Mouse (Mus musculus): ENCODE measurements at regions not wholly inside any gene's neighbourhood (a gene's known extent, or its start where the extent isn't known, plus 50 kb on each side); places are given as distances from the start of the nearest gene placed in this dataset.

GRCm38 (mm10) chr12:90946528-90946918, 208.3 kb upstream of the Dio2 start:
- no peak for DNase-seq (ENCODE audit: low spot score in 2 of 2)

GRCm38 (mm10) chr12:90945743-90946527, 207.7 kb upstream of the Dio2 start:
- DNase-seq (ENCODE audit: low spot score in 2 of 2): no peak

DNA sequence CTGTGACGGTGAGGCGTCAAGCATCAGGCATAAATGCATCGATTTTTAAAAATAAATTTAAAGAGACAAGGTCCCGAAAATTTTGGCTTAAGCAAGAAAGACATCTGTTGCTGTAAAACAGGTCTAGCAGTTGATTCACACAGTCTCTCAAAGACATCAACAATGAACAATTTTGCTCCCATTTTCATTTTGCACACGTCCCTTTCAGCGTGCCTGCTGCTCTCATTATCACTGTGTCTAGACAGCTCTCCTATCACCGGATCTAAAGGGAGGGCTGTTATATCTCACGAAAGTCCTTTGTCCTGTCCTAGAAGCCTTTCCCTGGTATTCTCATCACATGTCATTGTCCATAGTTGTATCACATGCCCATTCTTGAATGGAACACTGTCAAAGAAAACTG, 194.4 kb upstream of the Dio2 start:
- peak in 1 of 2 experiments; percentile 14 for DNase-seq (ENCODE audit: low spot score in 2 of 2)

- peak in 1 of 2 experiments; percentile 11 for DNase-seq (ENCODE audit: low spot score in 2 of 2)
Observed at GRCm38 (mm10) chr12:90932201-90932600, 194.0 kb upstream of the Dio2 start.

DNA sequence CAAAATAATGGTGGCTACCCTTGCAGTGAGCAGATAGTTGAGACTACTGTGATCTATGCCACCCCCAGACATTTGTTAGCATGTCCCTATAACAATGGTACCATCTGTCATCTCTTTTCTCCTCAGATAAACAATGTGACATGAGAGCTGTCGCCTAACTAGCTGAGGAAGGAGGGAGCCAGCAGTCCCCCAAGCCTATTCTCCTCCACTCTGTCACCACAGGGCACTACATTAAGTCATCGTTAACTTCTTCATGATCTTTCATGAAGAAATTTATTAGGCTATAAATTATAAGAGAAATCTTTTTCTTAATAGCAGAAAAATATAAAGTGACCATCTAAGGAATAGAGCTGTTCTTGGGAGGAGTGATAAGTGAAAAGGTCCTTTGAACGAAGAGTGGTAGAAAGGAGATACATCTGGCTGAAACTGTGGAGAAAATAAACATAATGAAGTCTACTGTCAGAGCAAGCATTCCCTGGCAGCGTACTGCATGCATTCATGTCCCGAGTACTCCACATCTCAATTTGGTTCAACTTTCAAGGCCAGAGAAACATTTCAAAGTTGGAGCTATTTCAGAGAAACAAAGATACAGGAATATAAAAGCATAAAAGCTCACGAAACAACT, 192.0 kb upstream of the Dio2 start:
- peak in 1 of 2 experiments; percentile 39 for DNase-seq (ENCODE audit: low spot score in 2 of 2)

DNA sequence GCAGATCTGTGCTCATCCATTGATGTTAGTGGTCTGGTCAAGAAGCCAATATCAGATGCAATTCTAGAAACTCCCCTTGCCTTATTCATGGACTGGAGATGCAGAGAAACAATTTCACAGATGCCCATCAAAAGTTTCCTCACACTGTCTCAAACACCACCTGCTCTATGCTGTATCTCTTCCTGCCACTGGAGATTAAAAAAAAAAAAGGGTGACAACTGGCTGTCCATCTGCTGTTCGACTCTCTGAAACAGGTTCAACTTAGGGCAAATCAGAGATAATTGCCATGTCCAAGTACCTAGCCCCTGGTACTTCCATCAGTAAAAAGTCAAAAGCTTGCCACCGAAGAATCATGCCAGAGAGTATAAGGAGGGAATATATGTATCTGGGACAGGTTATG, 185.4 kb upstream of the Dio2 start:
- no peak for DNase-seq (ENCODE audit: low spot score in 2 of 2)

GRCm38 (mm10) chr12:90923148-90923547, 184.9 kb upstream of the Dio2 start:
- DNase-seq (ENCODE audit: low spot score in 2 of 2): no peak

DNA sequence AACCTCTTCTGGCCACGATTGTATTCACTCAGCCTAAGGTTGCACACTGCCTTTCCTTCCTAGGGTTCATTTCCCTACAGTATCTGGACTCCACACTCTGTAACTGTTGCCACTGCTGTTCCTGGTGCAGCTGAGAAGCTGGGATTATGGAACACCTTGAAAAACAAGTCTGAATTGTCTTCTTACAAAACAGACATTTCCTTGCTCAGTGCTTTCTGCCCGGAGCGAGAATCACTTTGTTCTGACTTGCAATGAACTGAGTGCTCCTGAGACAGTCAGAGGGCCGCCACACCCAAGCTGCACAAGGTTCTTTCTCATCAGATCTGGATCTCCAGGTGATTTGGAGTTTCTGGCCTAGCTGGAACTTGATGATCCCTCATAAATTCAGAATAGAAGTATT, 183.0 kb upstream of the Dio2 start:
- no peak for DNase-seq (ENCODE audit: low spot score in 2 of 2)

DNA sequence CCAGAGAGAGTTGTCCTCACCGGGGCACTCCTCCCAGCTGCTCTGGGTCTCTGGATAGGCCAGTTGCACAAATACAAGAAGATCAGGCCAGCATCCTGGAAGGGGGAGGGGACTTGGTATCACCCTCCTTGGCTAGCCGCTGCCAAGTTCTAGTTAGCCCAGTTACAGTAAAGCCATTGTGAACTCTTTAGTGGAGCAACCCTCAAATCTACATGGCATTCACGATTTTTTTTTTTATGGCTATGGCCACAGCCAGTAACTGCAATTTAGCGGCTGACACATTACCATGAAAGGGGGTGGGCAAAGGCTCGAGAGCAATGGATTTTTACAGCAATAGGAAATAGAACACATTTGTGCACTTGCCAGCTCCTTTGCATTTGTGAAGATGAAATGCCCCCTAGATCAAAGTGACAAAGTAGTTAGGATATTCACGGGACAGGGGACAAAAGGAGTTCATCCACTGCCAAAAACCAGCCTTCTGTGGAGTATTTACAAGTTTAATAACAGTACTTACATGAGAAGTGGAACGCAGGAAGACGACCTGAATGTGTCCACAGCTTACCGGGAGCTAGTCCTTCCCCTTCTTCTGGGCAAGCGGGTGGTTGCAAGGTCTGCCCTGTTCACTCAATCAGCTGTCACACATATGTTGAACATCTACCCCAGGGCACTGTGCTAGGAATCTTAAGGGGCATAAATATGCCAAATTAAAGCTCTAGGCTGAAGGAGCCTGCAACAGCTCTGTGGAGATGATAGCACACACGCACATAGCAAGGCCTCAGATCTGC, 177.9 kb upstream of the Dio2 start:
- peak; percentile 5 to 55 for DNase-seq (ENCODE audit: low spot score in 2 of 2)

DNA sequence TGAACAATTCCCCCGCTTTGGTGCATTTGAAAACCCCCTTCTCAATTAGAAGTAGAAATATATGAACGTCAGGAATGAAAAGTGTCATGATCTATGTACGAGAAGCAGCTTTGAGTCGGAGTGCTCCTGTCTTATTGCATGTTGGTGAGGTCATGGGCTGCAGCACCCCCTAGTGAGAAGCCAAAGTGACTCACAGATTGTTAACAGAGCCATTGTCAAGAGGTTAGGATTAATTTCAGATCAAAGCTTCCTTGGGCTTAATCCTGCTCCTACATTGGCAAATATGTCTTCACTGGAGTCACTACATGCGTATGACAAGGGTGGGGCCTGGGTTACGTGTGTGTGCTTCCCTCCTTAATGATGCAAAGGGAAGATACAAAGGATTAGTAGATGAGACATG, 165.8 kb upstream of the Dio2 start:
- DNase-seq (ENCODE audit: low spot score in 2 of 2): peak in 1 of 2 experiments; percentile 36

DNA sequence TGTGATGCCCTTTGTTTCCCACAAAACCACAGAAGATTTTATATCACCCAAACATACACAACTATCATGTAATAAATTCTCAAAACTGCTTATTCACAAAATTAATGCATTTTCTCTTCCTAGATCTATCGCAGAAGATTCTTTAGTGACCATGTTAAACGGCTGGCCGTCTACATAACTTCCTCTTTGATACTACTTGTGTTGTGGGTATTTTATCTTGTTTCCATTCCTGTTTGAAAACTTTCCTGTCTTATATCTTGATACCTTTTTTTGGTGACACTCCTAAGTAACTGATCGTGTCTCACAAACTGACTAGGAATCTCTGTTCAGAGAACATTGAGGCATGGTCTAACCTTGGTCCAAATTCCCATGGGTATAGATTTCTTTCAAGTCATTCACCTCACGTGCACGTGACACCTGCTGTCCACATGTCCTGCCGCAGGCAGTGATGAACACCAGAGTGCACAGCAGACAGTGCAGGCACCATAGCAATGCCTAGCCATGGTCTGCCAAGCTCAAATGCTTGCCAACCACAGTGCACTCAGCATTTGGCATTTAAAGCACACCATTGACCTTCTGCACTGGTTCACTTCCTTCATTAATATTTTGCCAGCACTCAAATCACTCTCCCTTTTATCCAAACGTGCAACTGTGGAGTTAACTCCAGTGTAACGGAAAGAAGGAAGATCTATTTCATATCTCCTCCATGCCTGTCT, 155.6 kb upstream of the Dio2 start:
- no peak for DNase-seq (ENCODE audit: low spot score in 2 of 2)

GRCm38 (mm10) chr12:90876230-90877005, 138.2 kb upstream of the Dio2 start:
- DNase-seq (ENCODE audit: low spot score in 2 of 2): no peak

GRCm38 (mm10) chr12:90874840-90875239, 136.6 kb upstream of the Dio2 start:
- no peak for DNase-seq (ENCODE audit: low spot score in 2 of 2)

DNA sequence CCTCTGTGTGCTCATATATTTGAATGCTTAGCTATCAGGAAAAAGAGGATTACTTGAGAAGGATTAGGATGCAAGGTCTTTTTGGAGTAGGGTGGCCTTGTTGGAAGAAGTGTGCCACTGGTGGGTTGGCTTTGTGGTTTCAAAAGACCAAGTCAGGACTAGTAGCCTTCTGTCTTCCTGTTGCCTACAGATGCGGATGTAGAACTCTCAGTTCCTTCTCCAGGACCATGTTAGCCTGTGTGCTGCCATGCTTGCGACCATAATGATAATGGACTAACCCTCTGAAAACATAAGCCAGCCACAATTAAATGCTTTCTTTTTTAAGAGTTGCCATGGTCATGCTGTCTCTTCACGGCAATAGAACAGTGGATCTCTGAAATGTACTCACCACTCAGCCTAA, 135.7 kb upstream of the Dio2 start:
- no peak for DNase-seq (ENCODE audit: low spot score in 2 of 2)

GRCm38 (mm10) chr12:90866597-90866996, 128.4 kb upstream of the Dio2 start:
- DNase-seq (ENCODE audit: low spot score in 2 of 2): no peak

DNA sequence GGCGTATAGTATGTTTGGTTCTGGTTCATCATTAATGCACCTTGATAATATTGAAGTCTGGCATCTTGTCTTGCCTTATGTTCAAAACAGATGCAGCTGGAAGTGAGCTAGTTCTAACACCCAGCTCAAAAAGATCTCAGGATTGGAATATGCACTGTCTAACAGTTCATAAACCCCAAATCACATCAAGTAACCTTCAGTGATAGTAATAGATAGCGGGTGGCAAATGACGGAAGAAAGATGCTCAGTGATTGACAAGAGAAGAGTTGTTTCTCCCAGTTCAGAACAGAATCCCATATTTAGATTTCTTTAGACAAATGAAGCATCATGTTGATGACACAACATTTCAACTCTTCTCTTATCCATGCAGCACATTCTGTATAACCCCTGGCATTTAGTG, 124.4 kb upstream of the Dio2 start:
- no peak for DNase-seq (ENCODE audit: low spot score in 2 of 2)

GRCm38 (mm10) chr12:90857746-90858145, 119.5 kb upstream of the Dio2 start:
- no peak for DNase-seq (ENCODE audit: low spot score in 2 of 2)

GRCm38 (mm10) chr12:90810666-90811065, 72.4 kb upstream of the Dio2 start:
- DNase-seq (ENCODE audit: low spot score in 2 of 2): no peak

- DNase-seq (ENCODE audit: low spot score in 2 of 2): no peak
Observed at GRCm38 (mm10) chr12:90790562-90790961, 52.3 kb upstream of the Dio2 start.
